Mouse (Mus musculus): Measurements from ENCODE around the gene Ndufb3.

GRCm38 (mm10) chr1:58621996-58622748 is 36.0 kb downstream of the Ndufb3 start:
- no peak for TF ChIP-seq CTCF (conservative IDR thresholded peaks at IDR 0.05; ENCODE audit: insufficient read depth, insufficient read length, low read depth, low read length)
- no peak for TF ChIP-seq POLR2A (IDR thresholded peaks at IDR 0.05; ENCODE audit: low read depth, low read length)
